Mouse (Mus musculus): ENCODE data around the gene Rgs8.

The Rgs8 gene

GRCm38 (mm10) chr1:153652938-153653623 lies at the start of gene Rgs8:
Rgs8 (plus strand) TSS chr1:153653025.
- no peaks in the 10 kb centered on the region for H3K27me3 ChIP-seq (ENCODE audit: control insufficient read depth, insufficient read depth, low read length, poor library complexity, severe bottlenecking)
- no peak for DNase-seq (ENCODE audit: low read depth, low spot score)
- no peaks in the 10 kb centered on the region for H3K36me3 ChIP-seq (ENCODE audit: control insufficient read depth, insufficient read depth, low read length, poor library complexity, severe bottlenecking)

- no peaks in the 10 kb centered on the region for H3K27me3 ChIP-seq (ENCODE audit: control insufficient read depth, insufficient read depth, low read length, poor library complexity, severe bottlenecking)
- no peaks in the 10 kb centered on the region for H3K36me3 ChIP-seq (ENCODE audit: control insufficient read depth, insufficient read depth, low read length, poor library complexity, severe bottlenecking)
- peak; percentile 61 for DNase-seq (ENCODE audit: low read depth, low spot score)
Measured at GRCm38 (mm10) chr1:153617340-153617830, 35.4 kb upstream of the Rgs8 start.

- no peak for DNase-seq (ENCODE audit: low read depth, low spot score)
- Histone ChIP-seq H3K27me3 (ENCODE audit: control insufficient read depth, insufficient read depth, low read length, poor library complexity, severe bottlenecking) (no peaks in the 10 kb centered on the region), H3K36me3 (ENCODE audit: control insufficient read depth, insufficient read depth, low read length, poor library complexity, severe bottlenecking) (no peaks in the 10 kb centered on the region)
Measured at GRCm38 (mm10) chr1:153623036-153623435, 29.8 kb upstream of the Rgs8 start.

- DNase-seq (ENCODE audit: low read depth, low spot score): peak; percentile 24
- no peaks in the 10 kb centered on the region for H3K27me3 ChIP-seq (ENCODE audit: control insufficient read depth, insufficient read depth, low read length, poor library complexity, severe bottlenecking)
- no peaks in the 10 kb centered on the region for H3K36me3 ChIP-seq (ENCODE audit: control insufficient read depth, insufficient read depth, low read length, poor library complexity, severe bottlenecking)
Measured at GRCm38 (mm10) chr1:153632686-153633085, 20.1 kb upstream of the Rgs8 start.

- no peaks in the 10 kb centered on the region for H3K36me3 ChIP-seq (ENCODE audit: control insufficient read depth, insufficient read depth, low read length, poor library complexity, severe bottlenecking)
- DNase-seq (ENCODE audit: low read depth, low spot score): no peak
- H3K27me3 ChIP-seq (ENCODE audit: control insufficient read depth, insufficient read depth, low read length, poor library complexity, severe bottlenecking): no peaks in the 10 kb centered on the region
Measured at GRCm38 (mm10) chr1:153635056-153635455, 17.8 kb upstream of the Rgs8 start.

DNA sequence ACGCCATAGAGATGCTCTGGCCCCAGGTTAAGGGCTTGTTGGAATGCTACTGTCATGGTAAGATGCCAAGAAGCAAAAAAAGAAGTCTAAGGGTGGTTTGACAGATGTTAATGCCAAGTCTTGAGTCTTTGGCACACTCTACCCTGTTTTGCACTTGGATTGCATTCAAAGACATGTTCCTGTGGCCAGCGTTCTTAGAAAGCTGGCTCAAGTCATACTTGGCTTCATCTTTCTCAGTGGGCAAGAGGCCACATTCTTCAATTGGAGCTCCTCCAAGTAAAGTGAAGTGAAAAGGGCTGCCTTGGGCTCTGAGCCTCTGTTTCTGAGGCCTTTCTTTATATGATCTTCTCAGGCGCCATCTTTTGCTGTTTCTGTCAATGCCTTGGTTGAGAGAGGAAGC lies 17.3 kb upstream of the Rgs8 start:
- no peak for DNase-seq (ENCODE audit: low read depth, low spot score)
- Histone ChIP-seq H3K27me3 (ENCODE audit: control insufficient read depth, insufficient read depth, low read length, poor library complexity, severe bottlenecking) (no peaks in the 10 kb centered on the region), H3K36me3 (ENCODE audit: control insufficient read depth, insufficient read depth, low read length, poor library complexity, severe bottlenecking) (no peaks in the 10 kb centered on the region)

DNA sequence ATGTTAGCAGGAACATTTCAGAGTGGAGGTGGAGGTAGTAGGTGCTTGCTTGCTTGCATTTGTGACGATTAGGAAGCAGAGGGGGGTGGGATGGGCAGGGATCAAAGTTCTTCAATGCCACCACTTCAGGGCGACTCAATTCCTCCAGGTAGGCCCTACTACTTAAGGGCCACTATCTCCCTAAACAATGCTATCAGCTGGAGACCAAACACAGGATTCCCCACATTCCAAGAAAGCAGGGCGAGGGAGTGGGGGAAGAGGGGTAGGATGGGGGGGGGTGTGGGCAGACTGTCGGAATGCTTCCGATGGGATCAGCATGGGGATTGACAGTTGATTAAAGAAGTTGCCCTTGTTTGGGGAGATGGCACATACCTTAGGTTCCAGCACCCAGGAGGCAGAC lies 16.0 kb upstream of the Rgs8 start:
- Histone ChIP-seq H3K27me3 (ENCODE audit: control insufficient read depth, insufficient read depth, low read length, poor library complexity, severe bottlenecking) (no peaks in the 10 kb centered on the region), H3K36me3 (ENCODE audit: control insufficient read depth, insufficient read depth, low read length, poor library complexity, severe bottlenecking) (no peaks in the 10 kb centered on the region)
- DNase-seq (ENCODE audit: low read depth, low spot score): no peak

DNA sequence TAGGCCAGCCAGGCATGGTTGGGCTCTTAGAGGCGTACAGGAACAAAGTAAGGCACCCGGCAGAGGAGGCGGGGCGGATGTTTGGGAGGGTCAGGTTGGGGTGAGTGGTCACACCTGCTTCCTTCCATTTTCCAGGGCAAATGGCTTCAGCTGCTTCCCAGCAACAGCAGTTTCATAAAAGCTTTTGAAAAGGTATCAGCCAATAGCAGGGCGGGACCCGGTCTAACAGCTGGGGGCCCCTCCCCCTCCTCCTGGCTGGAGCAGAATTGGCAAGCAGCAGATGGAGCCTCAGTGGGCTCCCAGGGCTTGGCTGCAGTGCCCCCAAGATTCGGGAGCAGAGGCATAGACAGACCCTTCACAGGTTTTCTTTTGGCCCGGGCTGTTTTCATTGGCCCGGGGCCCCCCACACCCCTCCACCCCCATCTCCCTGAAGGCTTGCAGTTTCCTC lies 11.3 kb upstream of the Rgs8 start:
- DNase-seq (ENCODE audit: low read depth, low spot score): no peak
- H3K27me3 ChIP-seq (ENCODE audit: control insufficient read depth, insufficient read depth, low read length, poor library complexity, severe bottlenecking): no peaks in the 10 kb centered on the region
- H3K36me3 ChIP-seq (ENCODE audit: control insufficient read depth, insufficient read depth, low read length, poor library complexity, severe bottlenecking): no peaks in the 10 kb centered on the region

DNA sequence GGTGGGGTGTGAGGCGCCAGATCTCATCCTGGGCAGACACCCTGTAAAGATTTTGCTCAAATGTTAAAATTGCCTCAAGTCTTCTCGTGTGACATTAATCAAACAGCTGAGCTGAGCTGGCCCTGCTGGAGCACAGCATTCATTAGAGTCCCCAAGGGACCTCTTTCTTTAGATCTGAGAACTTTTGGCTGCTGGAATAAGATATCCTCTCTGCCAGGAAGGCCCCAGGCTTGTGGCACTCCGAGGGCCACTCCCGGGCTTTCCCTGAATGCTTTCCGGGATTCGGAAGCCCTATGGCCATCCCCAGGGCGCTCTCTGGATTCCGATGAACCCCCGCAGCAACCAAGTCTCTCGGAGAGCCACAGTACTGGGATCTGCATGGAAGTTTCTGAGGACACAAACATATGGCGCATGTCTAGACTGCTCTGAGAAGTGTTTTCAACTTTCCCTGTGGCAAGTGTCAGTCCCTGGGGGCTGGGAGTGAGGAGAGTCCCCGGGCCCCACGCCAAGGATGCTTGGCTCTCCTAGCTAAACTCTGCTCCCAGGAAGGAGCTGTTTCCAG lies 10.8 kb upstream of the Rgs8 start:
- DNase-seq (ENCODE audit: low read depth, low spot score): no peak
- H3K36me3 ChIP-seq (ENCODE audit: control insufficient read depth, insufficient read depth, low read length, poor library complexity, severe bottlenecking): no peaks in the 10 kb centered on the region

GRCm38 (mm10) chr1:153653674-153654073 lies 849 bp downstream of the Rgs8 start:
- Histone ChIP-seq H3K36me3 (ENCODE audit: control insufficient read depth, insufficient read depth, low read length, poor library complexity, severe bottlenecking) (no peaks in the 10 kb centered on the region), H3K27me3 (ENCODE audit: control insufficient read depth, insufficient read depth, low read length, poor library complexity, severe bottlenecking) (no peaks in the 10 kb centered on the region)
- no peak for DNase-seq (ENCODE audit: low read depth, low spot score)

More for the DNA sequence above, 10.8 kb upstream of the Rgs8 start:
- H3K27me3 ChIP-seq (ENCODE audit: control insufficient read depth, insufficient read depth, low read length, poor library complexity, severe bottlenecking): no peaks in the 10 kb centered on the region

GRCm38 (mm10) chr1:153659666-153660065 lies 6.8 kb downstream of the Rgs8 start:
- no peaks in the 10 kb centered on the region for H3K27me3 ChIP-seq (ENCODE audit: control insufficient read depth, insufficient read depth, low read length, poor library complexity, severe bottlenecking)

DNA sequence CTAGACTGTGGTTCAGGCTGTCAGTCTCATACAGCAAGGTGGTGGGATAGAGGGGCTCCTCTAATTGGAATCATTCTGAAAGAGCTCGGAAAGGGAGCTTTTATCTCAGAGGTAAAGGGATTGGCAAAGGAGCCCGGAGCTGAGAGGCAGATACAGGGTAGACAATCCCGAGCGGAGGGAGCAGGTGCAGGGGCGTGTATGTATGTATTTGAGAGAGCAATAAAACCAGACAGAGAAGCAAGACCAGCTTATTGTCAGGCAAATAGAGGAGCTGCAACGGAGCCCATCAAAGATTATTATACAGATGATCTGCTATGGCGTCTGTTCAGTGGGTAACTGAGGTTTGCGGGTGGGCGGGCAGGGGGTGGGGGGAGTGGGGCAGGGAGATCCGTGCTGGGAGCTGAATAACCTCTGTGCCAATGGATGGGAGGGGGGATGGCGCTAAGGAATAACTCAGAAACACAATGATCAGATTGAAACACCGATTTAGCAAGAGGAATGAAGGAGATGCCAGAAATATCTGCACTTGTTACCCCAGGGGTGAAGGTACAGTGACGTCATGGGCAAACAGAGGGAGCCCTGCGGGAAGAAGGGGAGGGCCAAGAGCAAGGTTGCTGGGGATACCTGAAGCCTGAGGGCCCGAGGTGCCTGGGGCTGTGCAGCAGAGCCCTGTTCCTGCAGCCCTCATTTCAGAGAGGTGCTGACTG lies 8.3 kb downstream of the Rgs8 start:
- Histone ChIP-seq H3K27me3 (ENCODE audit: control insufficient read depth, insufficient read depth, low read length, poor library complexity, severe bottlenecking) (no peaks in the 10 kb centered on the region), H3K36me3 (ENCODE audit: control insufficient read depth, insufficient read depth, low read length, poor library complexity, severe bottlenecking) (no peaks in the 10 kb centered on the region)
- DNase-seq (ENCODE audit: low read depth, low spot score): no peak

More at GRCm38 (mm10) chr1:153659666-153660065, 6.8 kb downstream of the Rgs8 start:
- DNase-seq (ENCODE audit: low read depth, low spot score): no peak
- H3K36me3 ChIP-seq (ENCODE audit: control insufficient read depth, insufficient read depth, low read length, poor library complexity, severe bottlenecking): no peaks in the 10 kb centered on the region

- no peak for DNase-seq (ENCODE audit: low read depth, low spot score)
- Histone ChIP-seq H3K27me3 (ENCODE audit: control insufficient read depth, insufficient read depth, low read length, poor library complexity, severe bottlenecking) (no peaks in the 10 kb centered on the region), H3K36me3 (ENCODE audit: control insufficient read depth, insufficient read depth, low read length, poor library complexity, severe bottlenecking) (no peaks in the 10 kb centered on the region)
Measured at GRCm38 (mm10) chr1:153661689-153662002, 8.8 kb downstream of the Rgs8 start.

GRCm38 (mm10) chr1:153662362-153662761 lies 9.5 kb downstream of the Rgs8 start:
- Histone ChIP-seq H3K36me3 (ENCODE audit: control insufficient read depth, insufficient read depth, low read length, poor library complexity, severe bottlenecking) (no peaks in the 10 kb centered on the region), H3K27me3 (ENCODE audit: control insufficient read depth, insufficient read depth, low read length, poor library complexity, severe bottlenecking) (no peaks in the 10 kb centered on the region)
- DNase-seq (ENCODE audit: low read depth, low spot score): no peak

DNA sequence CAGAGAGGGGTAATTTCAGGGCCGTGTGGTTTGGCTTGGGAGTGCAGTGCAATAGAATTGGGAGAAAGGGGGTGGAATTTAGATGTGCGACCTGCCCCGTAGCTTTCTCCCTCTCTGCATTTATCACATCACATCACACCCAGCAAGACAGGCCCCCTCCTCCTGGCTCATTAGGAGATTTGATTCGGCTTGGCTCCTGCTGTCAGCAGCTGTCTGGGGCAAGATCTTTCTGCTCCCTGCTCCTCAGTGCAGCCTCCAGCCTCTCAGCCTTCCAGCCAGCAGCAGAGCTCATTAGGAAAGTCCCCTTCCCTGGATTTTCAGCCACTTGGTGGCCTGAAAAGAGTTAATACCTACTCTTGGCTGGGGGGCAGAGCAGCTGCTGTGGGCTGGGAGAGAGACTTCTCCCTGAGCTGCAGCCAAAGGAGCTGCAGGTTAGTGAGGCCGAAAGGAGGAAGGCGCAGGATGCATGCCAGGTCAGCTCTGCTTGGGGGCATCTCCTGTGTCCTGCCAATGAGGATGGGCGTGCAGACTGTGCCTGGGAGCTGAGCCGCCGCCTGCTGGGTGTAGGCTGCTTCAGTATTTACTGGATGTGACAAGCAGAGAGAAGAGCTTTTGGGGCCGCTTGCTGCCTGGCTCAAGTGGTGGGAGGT lies 12.4 kb downstream of the Rgs8 start:
- no peak for DNase-seq (ENCODE audit: low read depth, low spot score)
- no peaks in the 10 kb centered on the region for H3K27me3 ChIP-seq (ENCODE audit: control insufficient read depth, insufficient read depth, low read length, poor library complexity, severe bottlenecking)
- H3K36me3 ChIP-seq (ENCODE audit: control insufficient read depth, insufficient read depth, low read length, poor library complexity, severe bottlenecking): no peaks in the 10 kb centered on the region

Measured in splenic B cell, adult 2 months (primary cell).